Mouse (Mus musculus): ENCODE results near the gene Rwdd3.

The Rwdd3 gene

DNA sequence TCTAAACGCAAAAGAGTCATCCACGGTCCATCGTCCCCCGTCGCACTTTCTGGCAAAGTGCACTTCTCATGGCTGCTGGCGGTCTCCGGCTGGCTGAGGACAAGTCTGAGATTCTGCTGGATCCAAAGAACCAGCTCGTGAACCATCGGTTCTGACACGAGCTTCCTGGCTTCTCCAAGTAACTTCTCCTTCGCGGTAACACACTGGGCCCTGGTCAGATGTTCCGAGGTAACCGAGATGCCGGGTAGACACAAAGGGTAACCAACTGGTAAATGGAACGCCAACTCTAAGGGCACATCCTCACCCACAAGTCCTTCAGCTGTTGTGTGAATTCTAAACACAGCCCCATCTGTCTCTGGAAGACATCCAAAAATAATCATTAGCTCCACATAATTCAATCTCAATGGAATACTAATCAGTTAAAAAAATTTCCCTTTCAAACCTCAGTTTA is 12.6 kb downstream of the Rwdd3 start:
- DNase-seq: peak; percentile 52

DNA sequence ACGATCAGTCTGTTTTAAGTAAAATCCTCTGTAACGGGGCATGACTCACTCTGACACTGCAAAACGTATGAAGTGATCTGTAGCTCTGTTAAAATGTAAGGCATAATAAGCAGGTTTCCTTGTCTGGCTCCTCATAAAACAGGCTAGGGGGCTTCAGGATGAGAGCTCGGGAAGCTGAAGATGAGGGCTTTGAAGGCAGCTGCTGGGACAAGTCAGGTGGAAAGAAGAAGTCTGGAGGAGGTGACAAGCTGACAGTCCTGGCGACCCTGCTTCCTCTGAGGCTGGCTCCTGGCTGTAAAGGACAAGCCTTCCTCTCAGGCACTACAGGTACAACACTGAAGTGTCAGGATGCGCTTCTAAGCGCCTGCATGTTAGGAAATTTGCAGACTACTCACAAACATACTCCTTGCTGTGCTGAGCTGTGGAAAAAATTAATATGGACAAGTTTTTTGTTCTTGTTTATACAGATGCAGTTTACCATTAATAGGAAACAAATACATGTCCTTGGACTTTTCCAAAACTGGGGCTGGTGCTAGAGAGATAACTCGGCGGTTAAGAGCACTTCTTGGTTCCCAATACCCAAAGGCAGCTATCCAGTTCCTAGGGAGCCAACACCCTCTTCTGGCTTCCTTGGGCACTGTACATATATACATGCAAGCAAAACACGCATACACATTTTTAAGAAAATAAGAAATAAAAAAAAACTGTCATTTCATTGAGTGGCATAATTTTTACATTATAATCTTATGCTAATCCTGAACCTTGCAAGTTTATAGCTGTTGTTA is 13.8 kb downstream of the Rwdd3 start:
- DNase-seq: no peak

DNA sequence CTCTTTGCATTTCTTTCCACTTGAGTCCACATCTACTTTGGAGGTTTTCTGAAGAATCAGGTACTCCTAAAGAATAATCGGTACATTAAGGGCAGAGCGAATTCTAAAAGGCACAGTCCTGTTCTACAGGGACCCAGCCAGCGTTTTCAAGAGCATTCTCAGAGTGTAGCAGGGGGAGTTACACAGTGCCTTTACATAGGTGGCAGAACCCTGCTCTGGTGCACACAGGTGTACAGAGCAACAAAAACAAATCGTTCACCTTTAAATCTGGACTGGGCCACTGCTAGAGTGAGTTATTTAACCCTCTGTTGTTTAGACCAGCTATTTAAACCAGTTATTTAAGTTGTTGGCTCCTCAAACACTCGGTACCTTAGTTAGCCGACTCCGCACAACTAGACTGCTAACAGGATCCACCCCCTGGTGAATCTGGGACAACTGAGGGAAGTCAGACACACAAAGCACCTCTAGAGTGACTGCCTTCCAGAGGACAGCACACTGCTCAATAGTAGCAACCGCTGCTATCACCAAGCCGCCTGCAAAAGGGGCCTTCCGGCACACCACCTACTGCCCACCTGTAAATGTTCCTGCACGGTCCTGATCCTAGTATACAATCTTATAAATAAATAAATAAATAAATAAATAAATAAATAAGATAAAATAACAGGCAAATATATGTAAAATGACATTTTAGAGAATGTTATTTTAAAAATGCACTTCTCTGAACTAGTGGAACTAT is 14.9 kb downstream of the Rwdd3 start:
- DNase-seq: no peak

DNA sequence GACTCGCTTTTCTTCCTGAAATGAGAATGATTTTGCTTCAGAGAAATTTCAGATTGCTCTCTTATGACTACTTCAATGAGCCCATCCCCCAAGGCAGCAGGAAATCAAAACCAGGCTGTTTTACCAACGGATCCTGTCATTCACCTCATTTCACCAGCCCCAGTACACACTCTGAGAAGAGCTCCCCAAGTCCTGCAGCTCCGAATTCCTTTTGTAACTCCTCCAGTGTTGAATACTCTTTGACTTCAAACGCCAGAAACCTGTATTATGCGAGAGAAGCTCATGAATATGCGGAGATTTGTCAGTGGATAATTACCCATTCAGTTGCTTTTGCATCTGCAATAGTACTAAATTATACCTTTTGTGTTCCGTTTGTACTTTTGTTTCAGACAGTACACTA is 15.5 kb downstream of the Rwdd3 start:
- no peak for DNase-seq

DNA sequence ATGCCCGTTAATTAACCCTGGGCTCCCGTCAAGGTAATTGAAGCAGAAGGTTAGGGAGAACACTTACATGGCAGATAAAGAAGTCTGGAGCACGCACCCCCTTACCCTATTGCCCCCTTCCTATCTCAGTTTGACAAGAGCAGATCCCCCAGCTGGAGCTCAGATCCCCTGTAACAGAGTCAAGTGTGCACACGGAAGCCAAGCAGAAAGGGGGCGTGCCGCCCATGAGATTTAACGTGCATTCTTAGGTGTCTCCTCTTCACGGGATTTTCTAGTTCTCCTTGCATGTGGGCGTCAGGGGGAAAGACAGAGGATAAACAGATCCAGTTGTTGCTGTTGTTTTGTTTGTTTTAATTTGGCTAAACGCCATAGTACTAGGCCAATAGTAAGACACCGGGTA is 37.6 kb downstream of the Rwdd3 start:
- DNase-seq: no peak

DNA sequence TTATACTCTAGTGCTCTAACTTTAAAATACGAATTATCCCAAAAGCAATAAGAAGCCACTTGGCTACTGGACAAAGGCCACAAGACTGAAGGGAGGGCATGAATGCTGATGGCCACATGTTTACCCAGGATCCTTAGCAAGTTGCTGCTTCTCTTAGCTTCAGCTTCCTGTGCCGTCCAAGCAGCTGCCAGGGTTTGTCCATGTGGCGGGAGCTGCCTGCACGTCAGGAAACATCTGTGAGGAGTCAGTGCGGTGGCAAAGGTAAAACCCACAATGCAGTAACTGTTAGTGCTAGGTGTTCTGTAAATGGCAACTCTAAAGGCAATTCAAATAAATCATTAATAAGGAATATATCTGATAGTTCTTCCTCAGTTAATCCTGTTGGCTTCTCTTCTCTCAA is 38.5 kb downstream of the Rwdd3 start:
- DNase-seq: no peak

DNA sequence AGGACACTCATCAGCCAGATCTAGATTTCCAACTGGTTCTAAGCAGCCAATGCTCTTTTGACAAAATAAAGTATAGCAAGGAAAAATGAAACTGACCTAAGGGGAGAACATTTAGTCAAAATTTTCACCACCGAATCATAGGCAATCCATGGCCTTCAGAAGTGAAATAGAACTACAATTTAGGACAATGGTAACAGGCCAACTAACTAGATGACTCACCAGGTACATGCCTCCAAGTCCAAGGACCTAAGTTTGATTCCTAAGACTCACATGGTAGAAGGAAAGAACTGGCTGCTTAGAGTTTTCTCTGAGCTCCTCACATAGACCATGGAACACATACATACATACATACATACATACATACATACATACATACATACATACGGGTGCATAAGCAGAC is 44.3 kb downstream of the Rwdd3 start:
- DNase-seq: no peak

DNA sequence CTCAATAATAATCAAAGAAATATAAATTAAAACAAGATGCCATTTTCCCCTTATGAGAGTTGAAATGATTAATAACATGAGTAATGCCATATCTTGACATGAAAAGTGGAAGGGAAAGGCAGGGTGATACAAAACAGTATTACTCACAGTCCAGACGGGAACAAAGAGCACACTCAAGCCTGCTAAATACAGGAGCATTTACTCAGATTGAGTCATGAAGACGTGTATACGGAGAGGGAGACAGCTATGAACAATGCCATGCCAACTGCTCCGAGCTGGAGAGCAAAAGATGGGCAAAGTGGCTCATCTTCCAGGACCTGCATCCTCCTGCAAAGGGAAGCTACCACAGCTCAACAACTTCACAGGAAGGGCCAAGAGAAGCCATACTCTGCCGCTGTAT is 45.0 kb downstream of the Rwdd3 start:
- no peak for DNase-seq

DNA sequence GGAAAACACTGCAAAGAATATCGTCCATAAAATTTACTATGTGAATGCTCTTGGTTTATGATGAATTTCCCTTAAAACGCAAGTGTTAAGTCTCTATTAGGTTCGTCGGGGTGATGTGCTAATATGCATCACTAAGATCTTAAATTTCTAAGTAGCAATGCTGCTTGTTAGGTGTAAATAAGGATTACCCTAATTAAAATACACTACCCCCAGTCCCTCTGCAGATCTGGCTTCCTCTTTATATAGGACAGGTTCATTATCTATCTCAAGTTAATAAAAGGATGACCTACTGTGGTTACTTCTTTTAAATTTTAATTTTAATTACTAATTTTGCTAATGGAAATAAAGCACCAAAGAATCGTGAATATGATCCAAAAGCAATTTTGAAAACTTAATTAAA is 50.4 kb downstream of the Rwdd3 start:
- no peak for DNase-seq

DNA sequence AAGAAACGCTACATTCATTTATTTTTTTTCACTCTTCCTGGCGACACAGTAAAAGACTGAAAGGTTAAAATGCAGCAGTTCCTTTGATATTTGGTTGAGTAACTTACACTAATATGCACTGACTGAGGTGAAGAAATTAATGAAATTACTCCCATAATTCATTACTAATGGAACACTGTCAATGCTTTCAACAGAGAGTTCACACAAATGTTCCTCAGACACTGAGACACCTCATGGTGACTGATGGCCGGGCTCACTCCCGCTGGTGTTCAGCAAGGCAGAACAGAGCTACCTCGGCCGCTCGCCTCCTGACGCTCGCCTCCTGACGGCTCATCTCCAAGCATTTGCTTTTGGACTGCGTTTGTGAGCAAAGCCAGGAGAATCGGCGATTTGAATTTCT is 54.9 kb downstream of the Rwdd3 start:
- no peak for DNase-seq

DNA sequence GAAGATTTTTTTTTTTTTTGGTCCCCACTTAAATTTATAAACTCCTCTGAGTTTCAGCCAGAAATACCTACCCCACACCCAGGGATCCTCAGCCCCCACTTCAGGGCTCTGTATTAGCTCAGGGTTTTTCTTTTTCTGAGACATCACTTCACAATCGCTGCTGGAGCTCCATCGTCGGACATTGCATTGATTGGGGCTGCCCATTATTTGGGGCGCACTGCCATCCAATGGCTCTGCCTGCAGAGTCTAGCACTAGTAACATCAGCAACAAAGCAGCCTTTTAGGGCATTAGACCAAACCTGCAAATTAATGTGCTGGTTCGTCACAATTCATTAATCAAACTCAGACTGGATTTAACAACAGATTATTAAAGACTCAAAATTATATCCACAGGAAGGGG is 55.4 kb downstream of the Rwdd3 start:
- no peak for DNase-seq

DNA sequence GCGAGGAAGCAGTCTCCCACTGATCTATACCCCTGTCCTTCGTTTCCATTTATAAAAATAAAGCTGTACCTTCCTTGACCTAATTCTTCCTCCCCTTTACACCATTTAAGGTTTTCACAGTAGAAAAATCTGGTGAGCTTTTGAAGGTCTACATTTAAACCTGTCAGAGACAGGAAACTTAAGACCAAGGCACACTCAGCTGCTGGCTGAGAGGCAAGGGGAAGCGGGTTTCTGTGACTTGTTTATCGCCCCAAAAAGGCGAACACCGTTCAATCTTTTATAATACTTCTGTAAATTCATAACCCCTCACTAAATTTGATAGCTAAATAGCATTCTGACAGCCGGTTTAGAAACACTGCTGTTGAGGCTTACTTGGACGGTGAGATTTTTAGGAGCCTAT is 60.4 kb downstream of the Rwdd3 start:
- DNase-seq: no peak

DNA sequence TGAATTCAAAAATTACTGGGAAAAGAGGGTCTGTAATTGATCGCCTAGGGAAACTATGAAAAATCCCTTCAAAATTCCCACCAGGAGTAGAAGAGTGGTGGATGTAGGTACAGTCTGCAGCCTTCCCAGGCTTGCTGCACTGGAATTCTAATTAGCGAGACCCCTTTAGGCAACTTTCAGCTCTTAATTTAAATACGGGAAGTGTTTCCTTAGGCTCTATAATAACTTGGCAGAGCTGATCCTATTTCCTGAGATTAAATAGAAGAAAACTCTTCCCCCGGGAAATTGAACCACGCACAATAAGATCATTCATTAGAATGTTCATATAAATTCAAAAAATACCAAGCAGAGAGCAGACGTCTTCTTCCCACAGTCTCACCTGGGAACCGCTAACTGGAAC is 61.1 kb downstream of the Rwdd3 start:
- no peak for DNase-seq

DNA sequence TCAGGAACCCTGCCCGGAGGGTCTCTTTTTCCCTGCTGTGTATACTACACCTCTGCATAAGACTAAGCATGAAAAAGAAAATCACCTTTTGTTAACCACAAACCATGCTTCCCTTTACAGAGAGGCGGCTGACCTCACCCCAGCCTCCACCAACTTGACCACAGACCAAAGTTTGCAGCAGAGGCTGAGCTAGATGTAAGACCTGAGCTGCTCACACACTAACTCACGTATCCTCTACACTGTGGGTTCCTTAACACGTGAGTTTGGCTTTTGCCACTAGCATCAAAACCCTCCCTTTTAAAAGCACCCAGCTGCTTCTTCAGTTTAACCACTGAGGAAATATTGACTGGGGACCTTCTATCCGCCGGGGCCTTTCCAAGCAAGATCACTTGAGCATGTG is 64.0 kb downstream of the Rwdd3 start:
- DNase-seq: no peak

DNA sequence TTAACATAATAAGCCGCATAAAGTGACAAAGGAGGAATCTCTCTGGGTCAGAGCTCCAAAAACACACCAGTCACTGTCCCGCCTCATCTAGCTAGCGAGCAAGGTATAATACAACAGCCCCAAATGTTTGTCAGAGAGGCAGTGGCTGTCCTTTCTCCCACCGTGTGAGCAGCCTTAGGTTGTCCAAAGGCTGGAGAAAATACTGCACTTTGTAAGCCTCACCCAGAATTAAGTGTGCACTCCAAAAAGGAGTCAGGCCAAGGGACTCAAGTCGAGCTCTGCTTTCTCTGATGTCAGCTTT is 66.1 kb downstream of the Rwdd3 start:
- no peak for DNase-seq
